Mouse (Mus musculus) lung, postnatal 0 days (tissue): ENCODE data around the gene Adamts3. TPM values are rescaled to one million over a fixed set of nuclear protein-coding genes. Genes with fewer than 3 reads are reported as not detected.

Experiments
- ATAC-seq: fragments of 200-750 bp; cut with Nextera tagmentation; 2 replicates; pipeline ENCODE4 v1.8.0; 2017; ENCODE audit warnings: moderate library complexity
- DNase-seq: peaks from one replicate; pipeline ENCODE4 v3.0.0-alpha.2; 2016; ENCODE audit warnings: low spot score
- H3K27ac ChIP-seq: fragments of 300-500 bp; sonication (generic); 2 replicates; pipeline ENCODE4 v1.5.1; 2014; ENCODE audit warnings: antibody characterized with exemption, mild to moderate bottlenecking, low read length, mixed read lengths
- H3K27me3 ChIP-seq: fragments of 300-500 bp; sonication (generic); replicated peaks from 2 replicates; pipeline ENCODE4 v1.6.1; 2014; ENCODE audit warnings: low read length, mixed read lengths; ENCODE audit not compliant: insufficient read depth
- H3K36me3 ChIP-seq: fragments of 300-500 bp; sonication (generic); 2 replicates; pipeline ENCODE4 v1.6.1; 2014; ENCODE audit warnings: low read length, mixed read lengths; ENCODE audit not compliant: insufficient read depth
- H3K4me1 ChIP-seq: fragments of 300-500 bp; sonication (generic); 2 replicates; pipeline ENCODE4 v1.6.1; 2014; ENCODE audit warnings: antibody characterized with exemption, low read depth, low read length, mixed read lengths; ENCODE audit not compliant: insufficient read depth
- H3K4me2 ChIP-seq: fragments of 300-500 bp; sonication (generic); replicated peaks from 2 replicates; pipeline ENCODE4 v1.6.1; 2014; ENCODE audit warnings: low read depth, mild to moderate bottlenecking, low read length, moderate library complexity, mixed read lengths
- H3K4me3 ChIP-seq: fragments of 300-500 bp; sonication (generic); 2 replicates; pipeline ENCODE4 v1.5.1; 2014; ENCODE audit warnings: low read depth, low read length
- H3K9ac ChIP-seq: fragments of 300-500 bp; sonication (generic); replicated peaks from 2 replicates; pipeline ENCODE4 v1.6.1; 2014; ENCODE audit warnings: low read depth, mild to moderate bottlenecking
- H3K9me3 ChIP-seq: fragments of 300-500 bp; sonication (generic); 2 replicates; pipeline ENCODE4 v1.6.1; 2016; ENCODE audit warnings: low read length, mixed read lengths
- CTCF ChIP-seq: IDR thresholded peaks from 2 replicates; pipeline ENCODE4 v1.5.1; 2016; ENCODE audit warnings: antibody characterized with exemption, mild to moderate bottlenecking
- EP300 ChIP-seq: IDR thresholded peaks from 2 replicates; pipeline ENCODE4 v1.6.1; 2016; ENCODE audit warnings: antibody characterized with exemption, mild to moderate bottlenecking, control low read depth
- WGBS: fragments of 180-500 bp; shearing (Covaris S2); extraction: QIAGEN DNeasy Blood & Tissue Kit; methylation state at CpG from one replicate; pipeline ENCODE4 v1.1.7; 2014; 5-methylcytosine and 5-hydroxymethylcytosine counted together
- polyA plus RNA-seq: library from polyadenylated mRNA; unstranded; fragments of >200 nt; fragmentation: Nextera tagmentation; extraction: Ambion mirVana; gene quantifications from 2 replicates; pipeline ENCODE4 v1.2.1, GENCODE M21; 2015

Gene Adamts3
- polyA plus RNA-seq, 1 experiment from 2014 or later, result 1.2 TPM

DNA sequence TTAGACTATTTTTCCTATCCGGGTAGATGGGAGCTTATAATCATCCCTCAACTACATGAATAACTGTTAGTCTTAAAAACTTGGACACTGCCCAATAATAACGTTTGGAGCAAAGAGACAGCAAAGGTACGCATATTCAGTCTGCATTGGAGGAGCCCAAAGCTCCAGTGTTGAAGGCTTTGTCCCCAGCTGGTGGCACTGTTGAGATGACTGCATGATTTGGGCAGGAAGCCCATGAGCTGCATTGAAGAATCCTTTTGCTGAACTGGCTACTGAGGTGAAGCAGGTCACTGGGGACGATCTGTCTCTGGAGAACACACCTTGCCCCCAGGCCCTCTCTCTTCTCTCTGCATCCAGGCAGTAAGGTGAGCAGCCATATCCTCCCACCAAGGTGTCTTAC is 43.5 kb downstream of the Adamts3 start:
- Histone ChIP-seq H3K27me3 (no peaks in the 10 kb centered on the region), H3K4me2 (no peak overlapping the region), H3K36me3 (no peaks in the 10 kb centered on the region), H3K9me3 (no peaks in the 10 kb centered on the region), H3K9ac (no peak overlapping the region), H3K4me3 (no peak overlapping the region), H3K4me1 (peaks cover 3% of the 10 kb centered on the region; the same call in 1 of the 2 replicates), H3K27ac (no peak overlapping the region)
- DNase-seq, result peak; percentile 36
- TF ChIP-seq EP300, result no peak
- TF ChIP-seq CTCF, result peak; percentile 64
- no peak for ATAC-seq
- WGBS, result 52% methylated on average over 4 of the region's 4 CpGs

DNA sequence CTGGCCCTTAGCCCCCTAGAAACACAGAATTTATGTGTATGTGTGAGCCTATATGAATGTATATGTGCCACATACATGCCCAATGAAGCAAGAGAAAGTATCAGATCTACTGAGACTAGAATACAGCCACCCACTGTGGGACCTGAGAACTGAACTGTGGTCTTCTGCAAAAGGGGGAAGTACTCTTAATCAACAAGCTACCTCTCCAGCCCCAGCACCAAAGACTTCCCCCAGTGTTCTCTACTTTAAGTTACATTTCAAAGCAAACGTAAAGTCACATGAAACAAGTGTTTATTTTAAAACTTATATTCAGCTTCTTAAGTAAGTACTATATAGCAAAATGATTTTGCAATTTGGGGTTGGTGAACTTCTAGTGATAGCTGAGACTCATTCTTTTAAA is 62.0 kb downstream of the Adamts3 start:
- no peak overlapping the region for H3K4me2 ChIP-seq
- no peak overlapping the region for H3K4me3 ChIP-seq
- H3K4me1 ChIP-seq, result no peaks in the 10 kb centered on the region
- DNase-seq, result no peak
- ATAC-seq, result no peak
- TF ChIP-seq CTCF, result no peak
- TF ChIP-seq EP300, result no peak
- 48% methylated on average over 1 of the region's 1 CpGs for WGBS
- H3K9ac ChIP-seq, result no peak overlapping the region
- H3K27ac ChIP-seq, result no peak overlapping the region
- no peaks in the 10 kb centered on the region for H3K9me3 ChIP-seq
- H3K36me3 ChIP-seq, result no peaks in the 10 kb centered on the region
- no peaks in the 10 kb centered on the region for H3K27me3 ChIP-seq

DNA sequence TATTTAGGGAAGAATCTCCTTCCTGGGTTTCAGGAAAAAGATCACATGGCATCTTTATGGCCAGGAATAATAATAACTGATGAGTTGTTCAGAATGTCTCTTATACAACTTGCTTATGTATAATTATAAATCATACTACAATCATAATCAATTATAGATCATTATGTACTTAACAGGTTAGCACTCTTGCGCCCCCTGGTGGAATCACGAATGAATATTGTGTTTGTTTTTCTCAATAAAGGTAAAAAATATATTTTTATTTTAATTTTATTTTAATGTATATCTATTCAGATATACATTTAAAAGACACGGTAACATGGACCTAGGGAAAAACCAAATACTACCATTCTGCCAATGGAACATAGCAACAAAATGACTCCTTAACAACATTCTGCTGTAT is 63.6 kb downstream of the Adamts3 start:
- Histone ChIP-seq H3K9ac (no peak overlapping the region), H3K4me1 (no peaks in the 10 kb centered on the region), H3K36me3 (no peaks in the 10 kb centered on the region), H3K4me2 (no peak overlapping the region), H3K9me3 (no peaks in the 10 kb centered on the region), H3K27me3 (no peaks in the 10 kb centered on the region), H3K4me3 (no peak overlapping the region), H3K27ac (no peak overlapping the region)
- DNase-seq (peak; percentile 40), ATAC-seq (no peak)
- no peak for TF ChIP-seq EP300
- peak; percentile 47 for TF ChIP-seq CTCF
- 24% methylated on average over 3 of the region's 3 CpGs for WGBS

DNA sequence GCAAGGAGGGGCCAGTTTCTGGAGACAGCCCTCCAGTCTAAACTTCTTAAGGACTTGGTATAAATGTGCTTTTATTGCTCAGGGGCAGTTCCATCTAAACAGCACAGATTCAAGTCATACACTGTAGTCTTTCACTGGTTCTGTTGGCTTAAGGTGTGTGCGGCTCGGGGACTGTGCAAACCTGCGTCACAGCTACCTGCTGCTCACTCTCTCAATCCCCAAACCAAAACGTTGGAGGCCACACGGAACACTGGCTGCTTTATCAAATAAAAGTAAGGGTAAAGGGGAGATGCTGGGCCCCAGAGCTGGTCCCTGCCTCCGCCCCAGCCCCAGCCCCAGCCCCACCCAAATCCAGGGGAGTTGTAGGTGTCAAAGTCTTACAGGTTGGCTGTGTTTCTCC is 66.5 kb downstream of the Adamts3 start:
- ATAC-seq, result peak; percentile 57
- DNase-seq, result peak; percentile 18
- H3K9ac ChIP-seq, result no peak overlapping the region
- no peak overlapping the region for H3K4me2 ChIP-seq
- 55% methylated on average over 6 of the region's 6 CpGs for WGBS
- no peak overlapping the region for H3K4me3 ChIP-seq
- H3K27ac ChIP-seq, result no peak overlapping the region
- no peaks in the 10 kb centered on the region for H3K36me3 ChIP-seq
- no peaks in the 10 kb centered on the region for H3K4me1 ChIP-seq
- H3K27me3 ChIP-seq, result no peaks in the 10 kb centered on the region
- no peak for TF ChIP-seq CTCF
- no peak for TF ChIP-seq EP300
- no peaks in the 10 kb centered on the region for H3K9me3 ChIP-seq

DNA sequence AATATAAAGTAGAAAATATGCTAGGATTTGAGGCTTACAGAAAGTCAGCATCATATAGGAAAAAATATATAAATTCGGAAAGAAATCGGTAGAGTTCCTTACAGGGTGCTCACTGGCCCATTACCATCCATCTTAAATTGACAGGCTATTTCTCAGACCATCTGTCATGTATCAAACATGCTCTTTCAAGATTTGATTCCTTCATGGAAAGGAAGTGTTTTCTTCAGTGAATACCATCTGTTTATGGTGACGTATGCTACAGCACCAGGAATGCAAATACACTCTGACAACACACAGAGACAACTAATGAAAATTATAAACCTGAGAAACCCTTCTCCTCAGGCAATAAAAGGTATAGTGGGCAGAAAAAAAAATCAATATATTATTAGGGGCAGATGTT is 68.6 kb downstream of the Adamts3 start:
- no peak overlapping the region for H3K27ac ChIP-seq
- H3K36me3 ChIP-seq, result no peaks in the 10 kb centered on the region
- ATAC-seq, result no peak
- no peaks in the 10 kb centered on the region for H3K27me3 ChIP-seq
- 90% methylated on average over 3 of the region's 3 CpGs for WGBS
- DNase-seq, result no peak
- H3K9ac ChIP-seq, result no peak overlapping the region
- H3K4me1 ChIP-seq, result no peaks in the 10 kb centered on the region
- no peak overlapping the region for H3K4me2 ChIP-seq
- no peak for TF ChIP-seq CTCF
- no peak for TF ChIP-seq EP300
- no peaks in the 10 kb centered on the region for H3K9me3 ChIP-seq
- no peak overlapping the region for H3K4me3 ChIP-seq

DNA sequence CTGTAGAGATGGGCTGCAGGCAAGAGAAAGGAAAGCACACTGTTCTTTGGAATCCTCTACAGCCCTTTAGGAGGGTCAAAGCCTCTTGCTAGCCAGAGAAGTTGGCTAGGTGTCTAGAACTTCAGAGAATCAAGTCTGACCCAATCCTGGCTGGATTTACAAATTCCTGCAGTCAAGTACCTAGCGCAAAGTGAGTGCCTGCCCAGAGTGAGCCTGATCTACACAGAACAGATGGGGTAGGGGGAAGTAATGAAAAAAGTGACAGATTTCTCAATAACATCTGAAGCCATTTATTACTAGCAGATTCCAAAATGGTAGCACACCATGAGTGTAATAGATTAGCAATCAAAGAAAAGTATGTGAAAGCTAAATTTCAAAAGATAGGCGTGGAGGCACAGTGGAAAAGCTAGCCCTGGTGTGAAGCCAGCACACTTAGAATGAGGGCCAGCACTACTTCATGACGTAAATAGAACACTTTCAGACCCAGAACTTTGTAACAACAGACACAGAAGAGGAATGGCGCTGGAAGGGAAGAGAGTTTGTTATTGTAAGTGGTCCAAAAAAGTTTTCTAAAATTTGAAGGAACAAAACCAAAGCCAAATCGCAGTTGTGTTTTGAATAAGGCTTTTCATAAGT is 82.8 kb downstream of the Adamts3 start:
- ATAC-seq (peak; percentile 67), DNase-seq (peak; percentile 44)
- no peak overlapping the region for H3K4me3 ChIP-seq
- H3K4me2 ChIP-seq, result no peak overlapping the region
- WGBS, result 62% methylated on average over 5 of the region's 5 CpGs
- TF ChIP-seq CTCF (no peak), EP300 (no peak)
- no peaks in the 10 kb centered on the region for H3K27me3 ChIP-seq
- H3K36me3 ChIP-seq, result no peaks in the 10 kb centered on the region
- no peak overlapping the region for H3K9ac ChIP-seq
- H3K9me3 ChIP-seq, result peaks cover 3% of the 10 kb centered on the region; the same call in 1 of the 2 replicates
- no peak overlapping the region for H3K27ac ChIP-seq
- no peaks in the 10 kb centered on the region for H3K4me1 ChIP-seq

DNA sequence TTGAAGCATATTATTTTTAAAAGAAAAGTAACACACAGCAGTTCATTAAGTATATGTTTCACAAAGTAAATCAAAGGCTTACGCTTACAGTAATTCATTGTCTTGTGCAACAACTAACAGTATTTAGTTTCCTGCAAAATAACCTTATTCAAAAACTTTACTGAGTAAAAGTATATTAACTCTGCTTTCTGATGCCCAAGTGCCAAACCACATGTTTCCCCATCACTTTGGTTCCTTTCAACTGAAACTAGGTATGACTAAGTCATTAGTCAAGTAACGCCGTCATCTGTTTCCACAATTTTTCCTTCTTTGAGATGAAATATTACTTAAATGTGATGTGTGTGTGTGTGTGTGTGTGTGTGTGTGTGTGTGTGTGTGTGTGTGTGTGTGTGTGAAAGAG is 89.4 kb downstream of the Adamts3 start:
- ATAC-seq (no peak), DNase-seq (no peak)
- Histone ChIP-seq H3K27me3 (no peaks in the 10 kb centered on the region), H3K4me2 (no peak overlapping the region), H3K9ac (no peak overlapping the region), H3K4me3 (no peak overlapping the region), H3K36me3 (no peaks in the 10 kb centered on the region), H3K27ac (no peak overlapping the region), H3K4me1 (no peaks in the 10 kb centered on the region), H3K9me3 (no peaks in the 10 kb centered on the region)
- TF ChIP-seq CTCF (no peak), EP300 (no peak)
- WGBS, result 93% methylated on average over 3 of the region's 3 CpGs
